Mouse (Mus musculus) MEL (cell line): ENCODE data around the gene Fut8. TPM values are rescaled to one million over a fixed set of nuclear protein-coding genes. Genes with fewer than 3 reads are reported as not detected.
"Not testable (repeated sequence)": the region's sequence is repeated elsewhere in the genome, so short reads cannot be mapped to it uniquely, and the experiment has no call there.

Source experiments
- DNase-seq: peaks from one replicate; pipeline ENCODE4 v3.0.0; 2011; ENCODE audit warnings: low read depth, low spot score
- H3K27ac ChIP-seq: 2 replicates; pipeline ENCODE4 v1.5.1; 2012; ENCODE audit warnings: low read depth, mild to moderate bottlenecking, control low read depth, low read length, moderate library complexity; ENCODE audit not compliant: control insufficient read depth
- H3K27me3 ChIP-seq, 2 experiments: fragments of 150-350 bp in 1 of 2; sonication (generic) in 1 of 2; 2 replicates each; pipeline ENCODE4 v1.6.1; 2012; ENCODE audit warnings: low read length in 2 of 2, mild to moderate bottlenecking in 2 of 2, improper control_type of control experiment in 1 of 2, moderate library complexity in 1 of 2; ENCODE audit not compliant: insufficient read depth in 2 of 2, control insufficient read depth in 1 of 2
- H3K36me3 ChIP-seq, 2 experiments: 2 replicates each; pipeline ENCODE4 v1.6.1; 2012 to 2014; ENCODE audit warnings: low read length in 2 of 2, improper control_type of control experiment in 1 of 2, inconsistent platforms in 1 of 2, mild to moderate bottlenecking in 1 of 2; ENCODE audit not compliant: insufficient read depth in 2 of 2, control insufficient read depth in 1 of 2
- H3K4me1 ChIP-seq, 2 experiments: fragments of 150-350 bp in 1 of 2; sonication (generic) in 1 of 2; 2 replicates each; pipeline ENCODE4 v1.6.1; 2012; ENCODE audit warnings: low read length in 2 of 2, improper control_type of control experiment in 1 of 2, mild to moderate bottlenecking in 1 of 2; ENCODE audit not compliant: insufficient read depth in 2 of 2, control insufficient read depth in 1 of 2
- H3K4me3 ChIP-seq, 2 experiments: fragments of 150-350 bp in 1 of 2; sonication (generic) in 1 of 2; 2 replicates each; pipeline ENCODE4 v1.5.1; 2012; ENCODE audit warnings: low read depth in 2 of 2, low read length in 2 of 2, mild to moderate bottlenecking in 2 of 2, moderate library complexity in 2 of 2, control low read depth in 1 of 2, improper control_type of control experiment in 1 of 2; ENCODE audit not compliant: control insufficient read depth in 1 of 2, insufficient read depth in 1 of 2
- H3K79me2 ChIP-seq: 2 replicates; pipeline ENCODE4 v1.6.1; 2012; ENCODE audit warnings: mild to moderate bottlenecking, low read length, moderate library complexity; ENCODE audit not compliant: control insufficient read depth, poor library complexity, insufficient read depth
- H3K9ac ChIP-seq: 2 replicates; pipeline ENCODE4 v1.6.1; 2012; ENCODE audit warnings: low read depth, mild to moderate bottlenecking, control low read depth, low read length, moderate library complexity; ENCODE audit not compliant: control insufficient read depth, poor library complexity, severe bottlenecking
- H3K9me3 ChIP-seq: fragments of 150-350 bp; sonication (generic); replicated peaks from 2 replicates; pipeline ENCODE4 v1.6.1; 2012; ENCODE audit warnings: mild to moderate bottlenecking, low read length, improper control_type of control experiment, moderate library complexity; ENCODE audit not compliant: insufficient read depth
- CHD1 ChIP-seq: IDR thresholded peaks from 2 replicates; pipeline ENCODE4 v1.6.1; 2012; ENCODE audit warnings: low read depth, mild to moderate bottlenecking, inconsistent platforms, low read length, improper control_type of control experiment
- CHD2 ChIP-seq: IDR thresholded peaks from 2 replicates; pipeline ENCODE4 v1.6.1; 2011; ENCODE audit warnings: low read length, improper control_type of control experiment
- E2F4 ChIP-seq: IDR thresholded peaks from 2 replicates; pipeline ENCODE4 v1.6.1; 2011; ENCODE audit warnings: low read depth, low read length, improper control_type of control experiment, borderline replicate concordance
- GATA1 ChIP-seq: IDR thresholded peaks from 2 replicates; pipeline ENCODE4 v1.6.1; 2011; ENCODE audit warnings: low read depth, low read length, improper control_type of control experiment
- HCFC1 ChIP-seq: IDR thresholded peaks from 2 replicates; pipeline ENCODE4 v1.6.1; 2012; ENCODE audit warnings: low read depth, mild to moderate bottlenecking, inconsistent platforms, low read length, improper control_type of control experiment, moderate library complexity
- JUND ChIP-seq: IDR thresholded peaks from 2 replicates; pipeline ENCODE4 v1.6.1; 2011; ENCODE audit warnings: low read depth, mild to moderate bottlenecking, improper control_type of control experiment, low read length
- KAT2A ChIP-seq: conservative IDR thresholded peaks from 2 replicates; pipeline ENCODE4 v1.6.1; 2012; ENCODE audit warnings: low read depth, low read length, improper control_type of control experiment, inconsistent platforms
- MAFK ChIP-seq: IDR thresholded peaks from 2 replicates; pipeline ENCODE4 v1.6.1; 2011; ENCODE audit warnings: low read depth, mild to moderate bottlenecking, low read length, improper control_type of control experiment, borderline replicate concordance
- MAZ ChIP-seq: IDR thresholded peaks from 2 replicates; pipeline ENCODE4 v1.6.1; 2012; ENCODE audit warnings: low read depth, mild to moderate bottlenecking, inconsistent platforms, low read length, improper control_type of control experiment
- MXI1 ChIP-seq: IDR thresholded peaks from 2 replicates; pipeline ENCODE4 v1.6.1; 2011; ENCODE audit warnings: mild to moderate bottlenecking, low read depth, low read length, improper control_type of control experiment
- MYC ChIP-seq: IDR thresholded peaks from 2 replicates; pipeline ENCODE4 v1.6.1; 2011; ENCODE audit warnings: low read depth, mild to moderate bottlenecking, low read length, improper control_type of control experiment, moderate library complexity
- NRF1 ChIP-seq: IDR thresholded peaks from 2 replicates; pipeline ENCODE4 v1.6.1; 2014; ENCODE audit warnings: low read depth, mild to moderate bottlenecking, inconsistent platforms, low read length, improper control_type of control experiment, moderate library complexity; ENCODE audit not compliant: poor library complexity, insufficient read depth, severe bottlenecking
- RCOR1 ChIP-seq: IDR thresholded peaks from 2 replicates; pipeline ENCODE4 v1.6.1; 2012; ENCODE audit warnings: low read depth, mild to moderate bottlenecking, inconsistent platforms, low read length, improper control_type of control experiment
- TAL1 ChIP-seq: IDR thresholded peaks from 2 replicates; pipeline ENCODE4 v1.6.1; 2012; ENCODE audit warnings: mild to moderate bottlenecking, inconsistent platforms, low read length, moderate library complexity, mixed read lengths
- TBP ChIP-seq: IDR thresholded peaks from 2 replicates; pipeline ENCODE4 v1.8.0; 2011; ENCODE audit warnings: low read depth, low read length, improper control_type of control experiment
- TCF12 ChIP-seq: IDR thresholded peaks from 2 replicates; pipeline ENCODE4 v1.6.1; 2014; ENCODE audit warnings: low read depth, mild to moderate bottlenecking, inconsistent platforms, low read length, improper control_type of control experiment, moderate library complexity
- ZC3H11A ChIP-seq: IDR thresholded peaks from 2 replicates; pipeline ENCODE4 v1.6.1; 2012; ENCODE audit warnings: low read depth, mild to moderate bottlenecking, inconsistent platforms, low read length, improper control_type of control experiment
- ZKSCAN1 ChIP-seq: IDR thresholded peaks from 2 replicates; pipeline ENCODE4 v1.6.1; 2012; ENCODE audit warnings: low read depth, mild to moderate bottlenecking, inconsistent platforms, low read length, improper control_type of control experiment, moderate library complexity
- polyA plus RNA-seq, 2 experiments: library from polyadenylated mRNA; stranded (reverse) in 1 of 2; unstranded in 1 of 2; fragments of >175 nt in 1 of 2; fragments of >200 nt in 1 of 2; gene quantifications; 2 replicates each; pipeline versions ENCODE4 v1.2.1 to v1.2.4; 2012; ENCODE audit warnings: low replicate concordance in 2 of 2, low read depth in 1 of 2; ENCODE audit not compliant: insufficient read length in 2 of 2, insufficient read depth in 1 of 2, missing spikeins in 1 of 2
- total RNA-seq: library from RNA; depleted of rRNA; stranded (reverse); fragments of 300-350 nt; gene quantifications from 2 replicates; pipeline ENCODE4 v1.2.3, GENCODE M21; 2012

Gene Fut8
- total and polyA plus RNA-seq, 3 experiments = 61.3 to 90.0 (median 73.7) TPM

DNA sequence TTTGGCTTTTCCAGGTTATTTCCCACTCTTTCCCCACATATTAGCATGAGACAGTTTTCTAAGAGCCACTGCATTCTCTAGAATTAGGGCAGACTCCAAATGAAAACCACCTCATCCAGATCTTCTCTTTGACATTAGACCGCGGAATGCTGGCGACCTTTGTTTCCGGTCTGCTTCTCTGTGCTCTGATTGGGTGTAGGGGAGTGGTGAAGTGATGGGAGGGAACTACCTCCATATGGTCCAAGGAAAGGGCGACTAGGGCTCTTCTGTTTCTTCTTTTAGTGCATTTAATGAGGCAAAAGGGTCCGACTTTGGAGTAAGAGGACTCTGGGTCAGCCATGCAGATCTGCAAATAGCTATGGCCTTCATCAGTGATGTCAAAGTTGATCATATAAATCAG lies 278.9 kb downstream of the Fut8 start:
- Histone ChIP-seq H3K36me3 (no peaks in the 10 kb centered on the region), H3K79me2 (no peaks in the 10 kb centered on the region), H3K9me3 (no peaks in the 10 kb centered on the region), H3K27me3 (peaks cover 1 to 2% of the 10 kb centered on the region in 2 experiments; a peak in 1 of 4 replicates), H3K9ac (no peak overlapping the region), H3K4me1 (no peaks in the 10 kb centered on the region), H3K4me3 (no peak overlapping the region), H3K27ac (no peak overlapping the region)
- TF ChIP-seq CHD1 (no peak), HCFC1 (no peak), MXI1 (no peak)
- no peak for DNase-seq

DNA sequence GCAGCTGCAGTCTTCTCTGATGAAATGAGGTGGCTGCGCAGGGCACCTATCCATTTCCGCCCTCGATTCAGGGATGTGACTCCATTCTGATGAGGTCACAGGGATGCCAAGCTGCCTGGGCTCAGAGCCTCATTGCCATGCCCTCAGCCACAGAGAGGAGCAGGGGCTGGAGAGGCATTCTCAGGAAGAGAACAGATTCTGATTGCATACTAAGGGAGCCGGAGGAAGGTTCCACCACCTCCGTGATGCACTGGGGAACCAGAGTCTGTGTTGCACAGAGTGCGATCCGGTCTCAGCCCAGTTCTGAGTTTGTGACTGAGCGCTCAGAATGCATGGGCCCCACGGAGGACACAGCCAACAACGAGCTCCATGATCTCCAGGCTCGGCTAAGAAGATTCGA lies 279.8 kb downstream of the Fut8 start:
- Histone ChIP-seq H3K4me1 (no peaks in the 10 kb centered on the region), H3K9me3 (no peaks in the 10 kb centered on the region), H3K4me3 (no peak overlapping the region), H3K79me2 (no peaks in the 10 kb centered on the region), H3K27me3 (peaks cover 1 to 2% of the 10 kb centered on the region in 2 experiments; a peak in 1 of 4 replicates), H3K9ac (no peak overlapping the region), H3K36me3 (no peaks in the 10 kb centered on the region), H3K27ac (no peak overlapping the region)
- TF ChIP-seq MAZ (no peak), MAFK (no peak), KAT2A (no peak), CHD2 (no peak), NRF1 (no peak), RCOR1 (no peak), TCF12 (no peak), MXI1 (no peak)
- no peak for DNase-seq

DNA sequence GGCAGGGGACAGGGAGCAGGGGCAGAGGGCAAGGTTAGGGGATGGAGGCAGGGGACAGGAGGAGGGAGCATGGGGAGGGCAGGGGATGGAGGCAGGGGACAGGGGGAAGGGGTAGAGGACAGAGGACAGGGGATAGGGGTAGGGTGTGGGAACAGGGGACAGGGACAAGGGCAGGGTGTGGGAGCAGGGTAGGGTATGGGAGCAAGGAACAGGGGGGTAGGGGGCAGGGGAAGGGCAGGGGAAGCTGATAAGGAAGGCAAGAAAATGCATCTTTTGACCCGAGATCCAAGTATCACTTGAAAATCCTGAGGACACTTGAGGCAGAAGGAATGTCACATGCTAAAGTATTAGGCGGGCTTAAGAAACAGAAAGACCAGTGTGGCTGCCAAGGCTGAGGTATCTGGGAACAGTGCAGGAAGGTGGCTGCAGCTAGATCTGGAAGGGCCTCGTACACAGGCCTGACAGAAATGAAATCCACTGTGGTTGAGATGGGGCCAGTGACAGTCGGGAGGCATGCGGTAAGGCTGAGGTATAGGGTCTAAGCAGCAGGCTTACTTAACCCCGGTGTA lies 281.7 kb downstream of the Fut8 start:
- Histone ChIP-seq H3K9ac (no peak overlapping the region), H3K4me3 (no peak overlapping the region)
- DNase-seq = no peak
- TF ChIP-seq JUND (no peak), TBP (no peak), E2F4 (no peak), MYC (no peak), ZC3H11A (no peak), MXI1 (no peak), TAL1 (no peak), ZKSCAN1 (no peak), GATA1 (no peak)
- TF ChIP-seq, all 39 proteins: peak for 0
- peaks cover 1 to 2% of the 10 kb centered on the region in 2 experiments; a peak in 1 of 4 replicates for H3K27me3 ChIP-seq
- H3K79me2 ChIP-seq = no peaks in the 10 kb centered on the region
- no peaks in the 10 kb centered on the region for H3K36me3 ChIP-seq
- no peaks in the 10 kb centered on the region for H3K9me3 ChIP-seq
- H3K27ac ChIP-seq = no peak overlapping the region
- no peaks in the 10 kb centered on the region for H3K4me1 ChIP-seq

DNA sequence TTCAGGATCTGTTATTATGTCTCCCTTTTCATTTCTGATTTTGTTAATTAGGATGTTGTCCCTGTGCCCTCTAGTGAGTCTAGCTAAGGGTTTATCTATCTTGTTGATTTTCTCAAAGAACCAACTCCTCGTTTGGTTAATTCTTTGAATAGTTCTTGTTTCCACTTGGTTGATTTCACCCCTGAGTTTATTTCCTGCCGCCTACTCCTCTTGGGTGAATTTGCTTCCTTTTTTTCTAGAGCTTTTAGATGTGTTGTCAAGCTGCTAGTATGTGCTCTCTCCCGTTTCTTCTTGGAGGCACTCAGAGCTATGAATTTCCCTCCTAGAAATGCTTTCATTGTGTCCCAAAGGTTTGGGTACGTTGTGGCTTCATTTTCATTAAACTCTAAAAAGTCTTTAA lies 286.1 kb downstream of the Fut8 start:
- DNase-seq, H3K9me3 ChIP-seq, H3K36me3 ChIP-seq, H3K4me3 ChIP-seq, H3K27me3 ChIP-seq, H3K9ac ChIP-seq, H3K4me1 ChIP-seq, H3K79me2 ChIP-seq, H3K27ac ChIP-seq: not testable (repeated sequence)
